Mouse (Mus musculus) right cerebral cortex, adult 2 months (tissue): ENCODE data around the gene Gpatch2l.

ENCODE experiments used
- DNase-seq, 2 experiments: peaks; one replicate each; pipeline ENCODE4 v3.0.0; 2021 to 2022; ENCODE audit warnings: low spot score in 2 of 2

The Gpatch2l gene

DNA sequence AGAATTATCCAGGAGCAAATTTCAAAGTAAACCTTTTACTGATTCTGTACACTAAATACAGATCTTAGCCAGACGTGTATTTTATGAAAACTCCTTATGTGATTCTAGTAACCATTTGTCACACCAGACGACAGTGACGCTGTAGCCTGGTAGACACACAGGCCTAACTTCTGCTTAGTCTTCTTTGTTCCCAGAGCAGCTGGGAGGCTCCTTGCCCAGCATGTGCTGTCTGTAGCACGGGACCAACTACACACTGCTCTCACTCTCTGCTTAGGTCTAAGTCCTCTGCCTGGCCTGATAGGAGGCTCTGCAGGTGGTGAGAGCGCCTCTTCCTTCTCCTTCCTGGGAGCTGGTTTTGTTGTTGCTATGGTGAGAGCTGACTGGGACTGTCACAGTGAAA, 35.2 kb downstream of the Gpatch2l start:
- peak; percentile 34 to 44 for DNase-seq

DNA sequence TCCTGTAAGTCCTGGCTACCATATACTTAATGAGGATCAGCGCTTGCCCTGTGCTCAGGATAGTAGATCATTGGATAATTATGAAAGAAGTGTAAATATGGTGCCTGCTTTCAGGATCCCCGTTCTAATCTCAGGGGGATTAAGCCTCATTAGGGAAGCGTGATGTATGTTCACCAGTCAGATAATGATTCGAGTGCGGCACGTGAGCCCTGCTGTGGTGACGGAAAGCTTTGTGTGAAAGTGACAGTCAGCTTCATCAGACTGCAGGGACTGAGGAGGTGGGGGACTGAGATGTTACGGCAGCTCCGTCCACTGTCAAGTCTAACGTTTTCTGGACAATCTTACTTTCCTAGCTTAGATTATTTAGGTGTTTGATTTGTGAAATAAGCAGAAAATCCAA, 38.3 kb downstream of the Gpatch2l start:
- no peak for DNase-seq

DNA sequence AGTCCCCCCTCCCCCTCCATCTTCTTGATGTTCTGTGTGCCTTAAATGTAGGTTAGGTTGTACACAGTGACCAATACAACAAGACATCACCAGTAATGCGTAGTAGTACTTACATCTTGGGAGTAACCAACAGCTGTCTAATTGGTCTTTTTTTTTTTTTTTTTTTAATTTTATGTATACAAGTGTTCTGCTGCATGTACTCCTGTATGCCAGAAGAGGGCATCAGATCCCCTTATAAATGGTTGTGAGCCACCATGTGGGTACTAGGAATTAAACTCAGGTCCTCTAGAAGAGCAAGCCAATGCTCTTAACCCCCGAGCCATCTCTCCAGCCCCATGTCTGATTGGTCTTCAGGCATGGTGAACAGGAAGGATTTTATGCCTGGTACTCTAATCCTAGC, 44.0 kb downstream of the Gpatch2l start:
- no peak for DNase-seq

DNA sequence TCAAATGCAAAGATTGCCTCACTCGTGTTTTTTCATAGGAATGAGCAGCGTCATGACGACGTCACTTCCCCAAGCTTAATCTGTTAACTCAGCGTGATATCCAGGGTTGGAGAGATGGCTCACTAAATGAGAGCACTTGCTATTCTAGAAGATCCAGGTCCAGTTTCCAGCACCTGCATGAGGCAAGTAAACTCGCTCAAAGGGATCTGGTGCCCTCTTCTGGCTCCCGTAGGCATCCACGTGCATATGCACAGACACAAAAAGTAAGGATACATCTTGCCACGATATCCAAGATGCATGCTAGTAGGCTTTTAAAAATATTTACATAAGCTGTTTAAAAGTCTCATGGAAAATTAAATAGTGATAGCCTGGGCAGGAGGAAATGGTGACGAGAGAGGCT, 55.8 kb downstream of the Gpatch2l start:
- DNase-seq, result no peak

DNA sequence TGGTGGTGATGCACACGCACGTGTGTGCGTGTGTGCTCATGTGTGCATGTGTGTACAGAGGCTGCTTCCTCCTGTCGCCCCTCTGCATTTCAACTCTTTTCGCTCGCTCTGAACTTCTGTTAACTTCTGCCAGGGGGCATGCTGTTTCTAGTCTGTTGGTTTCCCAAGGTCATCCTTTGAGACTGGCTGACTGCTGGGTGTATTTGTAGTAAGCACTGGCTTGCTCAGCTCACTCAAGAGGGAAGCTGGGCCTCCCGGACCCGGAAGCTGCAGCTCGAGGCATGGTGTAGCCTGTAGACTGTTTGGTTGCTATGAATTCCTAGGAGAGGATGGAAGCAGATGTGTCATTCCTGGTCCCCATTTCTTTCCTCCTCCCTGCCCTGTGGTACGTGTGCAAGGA, 61.3 kb downstream of the Gpatch2l start:
- DNase-seq, result no peak

- no peak for DNase-seq
Observed at GRCm38 (mm10) chr12:86305045-86305444, 63.4 kb downstream of the Gpatch2l start.

- DNase-seq, result no peak
Observed at GRCm38 (mm10) chr12:86305635-86306243, 64.1 kb downstream of the Gpatch2l start.

DNA sequence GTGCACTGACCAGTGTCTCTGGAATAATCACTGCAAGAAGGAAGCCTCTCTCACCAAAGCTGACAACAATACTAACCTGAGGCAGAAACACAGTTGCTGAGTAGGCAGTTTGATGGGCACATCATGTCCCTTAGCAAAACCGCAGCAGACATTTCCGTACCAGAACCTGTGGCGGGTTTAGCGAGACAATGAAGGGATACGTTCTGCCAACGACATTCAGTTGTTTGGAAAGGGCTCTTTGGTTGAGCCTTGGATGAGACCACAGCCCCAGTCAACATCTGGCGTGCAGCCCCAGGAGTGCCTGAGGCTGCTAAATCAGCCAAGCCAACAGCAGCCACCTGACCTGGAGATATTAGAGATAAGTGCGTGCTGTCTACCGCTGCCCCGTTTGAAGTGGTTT, 67.8 kb downstream of the Gpatch2l start:
- DNase-seq, result no peak

DNA sequence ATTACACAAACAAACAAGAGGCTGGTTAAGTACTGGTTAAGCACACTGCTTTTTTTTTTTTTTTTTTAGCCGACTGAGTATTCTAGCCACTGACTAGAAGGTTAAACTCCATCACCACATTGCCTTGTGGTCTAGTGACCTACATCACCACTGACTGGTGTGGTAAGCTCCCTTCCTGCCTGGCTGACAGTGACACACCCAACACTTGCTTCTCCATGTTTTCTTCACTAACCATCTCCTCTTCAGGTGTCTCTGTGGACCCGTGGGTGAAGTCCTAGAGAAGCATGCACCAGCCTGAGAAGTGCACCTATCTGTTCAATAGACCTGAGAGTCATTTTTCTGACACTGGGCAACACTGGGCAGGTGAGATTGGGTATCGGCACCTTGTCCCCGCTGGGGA, 68.2 kb downstream of the Gpatch2l start:
- no peak for DNase-seq

- no peak for DNase-seq
Observed at GRCm38 (mm10) chr12:86320629-86321028, 79.0 kb downstream of the Gpatch2l start.

- DNase-seq, result no peak
Observed at GRCm38 (mm10) chr12:86324297-86324696, 82.6 kb downstream of the Gpatch2l start.

GRCm38 (mm10) chr12:86329813-86330212, 88.2 kb downstream of the Gpatch2l start:
- no peak for DNase-seq

- peak in 1 of 2 experiments; percentile 9 for DNase-seq
Observed at GRCm38 (mm10) chr12:86330684-86331083, 89.0 kb downstream of the Gpatch2l start.

- DNase-seq, result no peak
Observed at GRCm38 (mm10) chr12:86331248-86331647, 89.6 kb downstream of the Gpatch2l start.

DNA sequence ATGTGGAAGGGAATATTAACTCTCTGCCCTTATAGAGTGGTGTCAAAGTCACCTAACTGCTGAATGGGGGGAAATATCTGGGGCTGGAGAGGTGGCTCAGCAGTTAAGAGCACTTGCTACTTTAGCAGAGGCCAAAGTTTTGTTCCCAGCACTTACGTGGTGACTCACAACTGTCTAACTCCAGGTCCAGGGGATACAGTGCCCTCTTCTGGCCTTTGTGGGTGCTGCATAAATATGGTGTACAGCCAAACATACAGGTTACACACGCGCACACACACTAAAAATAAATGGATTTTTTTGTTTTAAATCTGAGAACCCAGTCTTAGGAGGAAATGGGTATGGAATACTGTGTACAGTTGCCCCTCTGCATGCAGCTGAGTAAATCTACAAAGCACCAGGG, 94.6 kb downstream of the Gpatch2l start:
- no peak for DNase-seq

GRCm38 (mm10) chr12:86336887-86337286, 95.2 kb downstream of the Gpatch2l start:
- no peak for DNase-seq
